Mouse (Mus musculus) cerebellum, postnatal 14 days (tissue): ENCODE results near the gene Lhfpl5.

Source experiments
- DNase-seq, 2 experiments: peaks; one replicate each; pipeline ENCODE4 v3.0.0; 2021; ENCODE audit warnings: mixed read lengths in 2 of 2

Gene Lhfpl5

GRCm38 (mm10) chr17:28572941-28573340 is 2.5 kb upstream of the Lhfpl5 start:
- DNase-seq, result no peak

GRCm38 (mm10) chr17:28580396-28580795 is 5.0 kb downstream of the Lhfpl5 start:
- DNase-seq, result peak in 1 of 2 experiments; percentile 25

- no peak for DNase-seq
Measured at GRCm38 (mm10) chr17:28581056-28581455, 5.6 kb downstream of the Lhfpl5 start.

GRCm38 (mm10) chr17:28586509-28586908 is 11.1 kb downstream of the Lhfpl5 start:
- no peak for DNase-seq

GRCm38 (mm10) chr17:28588591-28588990 is 13.2 kb downstream of the Lhfpl5 start:
- DNase-seq, result no peak

GRCm38 (mm10) chr17:28590596-28590995 is 15.2 kb downstream of the Lhfpl5 start:
- no peak for DNase-seq

- DNase-seq, result no peak
Measured at GRCm38 (mm10) chr17:28591476-28591875, 16.0 kb downstream of the Lhfpl5 start.

GRCm38 (mm10) chr17:28592998-28593397 is 17.6 kb downstream of the Lhfpl5 start:
- DNase-seq, result peak; percentile 84 to 91

GRCm38 (mm10) chr17:28593965-28594364 is 18.5 kb downstream of the Lhfpl5 start:
- no peak for DNase-seq

GRCm38 (mm10) chr17:28600780-28601179 is 25.3 kb downstream of the Lhfpl5 start:
- DNase-seq, result no peak

- DNase-seq, result no peak
Measured at GRCm38 (mm10) chr17:28601557-28602250, 26.3 kb downstream of the Lhfpl5 start.

GRCm38 (mm10) chr17:28609543-28609942 is 34.1 kb downstream of the Lhfpl5 start:
- DNase-seq, result no peak

GRCm38 (mm10) chr17:28612603-28613002 is 37.2 kb downstream of the Lhfpl5 start:
- no peak for DNase-seq

- DNase-seq, result no peak
Measured at GRCm38 (mm10) chr17:28613096-28613495, 37.7 kb downstream of the Lhfpl5 start.

- no peak for DNase-seq
Measured at GRCm38 (mm10) chr17:28615332-28615731, 39.9 kb downstream of the Lhfpl5 start.

- DNase-seq, result no peak
Measured at GRCm38 (mm10) chr17:28617636-28618035, 42.2 kb downstream of the Lhfpl5 start.

- DNase-seq, result no peak
Measured at GRCm38 (mm10) chr17:28618124-28618523, 42.7 kb downstream of the Lhfpl5 start.

GRCm38 (mm10) chr17:28618775-28619174 is 43.3 kb downstream of the Lhfpl5 start:
- DNase-seq, result no peak

- DNase-seq, result peak; percentile 52
Measured at GRCm38 (mm10) chr17:28621381-28622299, 46.2 kb downstream of the Lhfpl5 start.

- peak; percentile 93 to 96 for DNase-seq
Measured at GRCm38 (mm10) chr17:28622300-28622759, 46.9 kb downstream of the Lhfpl5 start, which contains the start of gene Srpk1. TSS of gene Srpk1 (minus strand) at chr17:28622709.

GRCm38 (mm10) chr17:28624841-28625240 is 49.4 kb downstream of the Lhfpl5 start:
- no peak for DNase-seq

- no peak for DNase-seq
Measured at GRCm38 (mm10) chr17:28625327-28625726, 49.9 kb downstream of the Lhfpl5 start.

GRCm38 (mm10) chr17:28626937-28627336 is 51.5 kb downstream of the Lhfpl5 start:
- DNase-seq, result no peak
